Mouse (Mus musculus): ENCODE data around the gene Trim10.
A peak's percentile ranks its signal among the peaks of the same experiment; 100 is the strongest.

The Trim10 gene

GRCm38 (mm10) chr17:36912031-36912430 lies 42.7 kb downstream of the Trim10 start:
- no peak for DNase-seq (ENCODE audit: low spot score in 2 of 2)

DNA sequence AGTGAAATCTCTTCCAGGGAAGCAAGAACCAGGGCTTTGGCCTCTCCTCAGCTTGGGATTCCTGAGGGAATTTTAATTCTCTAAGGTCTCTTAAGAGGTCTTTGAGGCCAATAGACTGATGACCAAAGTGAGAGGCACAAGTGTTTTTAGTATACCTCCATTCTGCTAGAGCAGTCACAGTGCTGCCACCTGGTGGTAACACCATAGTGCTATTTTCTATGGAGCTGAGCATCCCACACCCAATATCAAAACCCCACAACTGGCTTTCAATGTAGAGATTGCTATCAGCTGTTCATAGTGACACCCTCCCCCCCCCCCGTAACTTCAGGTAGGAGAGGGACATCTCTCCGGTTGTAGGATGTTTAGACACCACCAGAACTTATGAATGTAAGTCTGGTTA lies 44.7 kb downstream of the Trim10 start:
- DNase-seq (ENCODE audit: low spot score in 2 of 2) = peak; percentile 56 to 73

- DNase-seq (ENCODE audit: low spot score in 2 of 2) = peak; percentile 36 to 61
Observed at GRCm38 (mm10) chr17:36915076-36915475, 45.7 kb downstream of the Trim10 start.

DNA sequence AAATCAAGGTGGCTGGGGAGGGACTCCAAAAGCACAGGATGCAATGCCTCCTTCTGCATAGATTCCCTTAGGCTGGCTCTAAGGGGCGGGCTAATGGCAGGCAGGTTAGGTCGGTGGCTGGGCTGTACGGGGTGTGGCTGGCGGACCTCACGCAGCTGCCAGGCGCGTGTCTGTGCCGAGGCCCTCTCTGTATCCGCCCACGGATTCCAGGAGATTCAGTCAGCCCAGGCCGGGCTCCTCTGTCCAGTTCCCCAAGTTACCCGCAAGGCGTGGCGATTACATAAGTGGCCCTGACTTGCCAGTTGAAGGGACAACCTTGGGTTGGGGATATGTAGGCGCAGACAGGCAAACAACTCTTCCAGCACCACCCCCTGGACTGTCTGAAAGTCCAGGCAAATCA lies 50.9 kb downstream of the Trim10 start:
- no peak for DNase-seq (ENCODE audit: low spot score in 2 of 2)

GRCm38 (mm10) chr17:36922715-36923114 lies 53.3 kb downstream of the Trim10 start:
- DNase-seq (ENCODE audit: low spot score in 2 of 2) = no peak

DNA sequence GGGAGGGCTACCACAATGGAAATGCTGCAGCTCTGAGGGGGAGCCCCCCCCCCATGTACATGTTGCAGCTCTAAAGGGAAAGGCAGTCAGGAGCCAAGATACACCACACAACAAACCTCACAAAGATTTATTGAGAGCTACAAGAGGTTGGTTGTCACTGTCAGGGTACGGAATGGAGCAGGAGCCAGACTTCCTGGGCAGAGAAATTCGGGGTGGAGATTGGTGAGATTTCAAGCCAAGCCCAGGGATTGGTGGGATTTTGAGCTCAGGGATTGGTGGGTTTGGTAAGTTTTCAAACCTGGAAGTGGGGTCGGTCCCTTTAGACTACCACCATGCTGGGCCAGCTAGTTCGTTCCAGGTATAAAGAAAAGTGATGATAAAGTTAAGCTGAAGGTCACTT lies 54.1 kb downstream of the Trim10 start:
- DNase-seq (ENCODE audit: low spot score in 2 of 2) = no peak
